Mouse (Mus musculus) kidney, postnatal 0 days (tissue): Measurements from ENCODE around the gene Tns3. TPM values are rescaled to one million over a fixed set of nuclear protein-coding genes. Genes with fewer than 3 reads are reported as not detected.

Experiments used
- ATAC-seq: fragments of 200-750 bp; cut with Nextera tagmentation; replicated peaks from 2 replicates; pipeline ENCODE4 v1.8.0; 2017; ENCODE audit warnings: low read depth, moderate number of reproducible peaks, moderate TSS enrichment, moderate library complexity; ENCODE audit not compliant: low FRiP score
- DNase-seq: peaks from one replicate; pipeline ENCODE4 v3.0.0-alpha.2; 2016; ENCODE audit warnings: low spot score
- H3K27ac ChIP-seq: fragments of 300-500 bp; sonication (generic); 2 replicates; pipeline ENCODE4 v1.5.1; 2014; ENCODE audit warnings: mild to moderate bottlenecking
- H3K27me3 ChIP-seq: fragments of 300-500 bp; sonication (generic); 2 replicates; pipeline ENCODE4 v1.6.1; 2014; ENCODE audit warnings: low read length, mixed read lengths; ENCODE audit not compliant: insufficient read depth
- H3K36me3 ChIP-seq: fragments of 300-500 bp; sonication (generic); 2 replicates; pipeline ENCODE4 v1.6.1; 2014; ENCODE audit warnings: low read length, mixed read lengths; ENCODE audit not compliant: insufficient read depth
- H3K4me1 ChIP-seq: fragments of 300-500 bp; sonication (generic); replicated peaks from 2 replicates; pipeline ENCODE4 v1.6.1; 2014; ENCODE audit warnings: antibody characterized with exemption, low read length, mixed read lengths; ENCODE audit not compliant: insufficient read depth
- H3K4me2 ChIP-seq: fragments of 300-500 bp; sonication (generic); 2 replicates; pipeline ENCODE4 v1.6.1; 2014; ENCODE audit warnings: mild to moderate bottlenecking, low read length, moderate library complexity, mixed read lengths
- H3K4me3 ChIP-seq: fragments of 300-500 bp; sonication (generic); replicated peaks from 2 replicates; pipeline ENCODE4 v1.5.1; 2014; ENCODE audit warnings: low read depth, low read length
- H3K9ac ChIP-seq: fragments of 300-500 bp; sonication (generic); 2 replicates; pipeline ENCODE4 v1.6.1; 2014; ENCODE audit warnings: low read depth, low read length
- H3K9me3 ChIP-seq: fragments of 300-500 bp; sonication (generic); replicated peaks from 2 replicates; pipeline ENCODE4 v1.6.1; 2016; ENCODE audit warnings: low read length, inconsistent platforms, mixed read lengths
- CTCF ChIP-seq: IDR thresholded peaks from 2 replicates; pipeline ENCODE4 v1.5.1; 2016; ENCODE audit warnings: antibody characterized with exemption, low read depth, mild to moderate bottlenecking, moderate library complexity
- WGBS: fragments of 180-500 bp; shearing (Covaris S2); extraction: QIAGEN DNeasy Blood & Tissue Kit; methylation state at CpG from one replicate; pipeline ENCODE4 v1.1.7; 2014; 5-methylcytosine and 5-hydroxymethylcytosine counted together
- polyA plus RNA-seq: library from polyadenylated mRNA; unstranded; fragments of >200 nt; fragmentation: Nextera tagmentation; extraction: Ambion mirVana; gene quantifications from 2 replicates; pipeline ENCODE4 v1.2.1, GENCODE M21; 2015

Tns3 gene
- polyA plus RNA-seq, 1 experiment from 2014 or later, result 17.6 TPM

- Histone ChIP-seq H3K9me3 (no peaks in the 10 kb centered on the region), H3K4me3 (no peak overlapping the region), H3K9ac (no peak overlapping the region), H3K4me2 (no peak overlapping the region), H3K27ac (no peak overlapping the region), H3K27me3 (no peaks in the 10 kb centered on the region), H3K36me3 (0 out of 2 replicates have a peak, but pooled peaks cover 3% of the 10 kb centered on the region), H3K4me1 (0 out of 2 replicates have a peak, but pooled peaks cover 8% of the 10 kb centered on the region)
- no peak for TF ChIP-seq CTCF
- DNase-seq (no peak), ATAC-seq (no peak)
- WGBS, result 76% methylated on average over 5 of the region's 5 CpGs
Observed at GRCm38 (mm10) chr11:8591271-8591670, 73.1 kb downstream of the Tns3 start.

- H3K9me3 ChIP-seq, result no peaks in the 10 kb centered on the region
- H3K27me3 ChIP-seq, result no peaks in the 10 kb centered on the region
- no peak overlapping the region for H3K4me2 ChIP-seq
- ATAC-seq (no peak), DNase-seq (peak; percentile 59)
- H3K4me1 ChIP-seq, result 0 out of 2 replicates have a peak, but pooled peaks cover 8% of the 10 kb centered on the region
- H3K9ac ChIP-seq, result no peak overlapping the region
- no peak overlapping the region for H3K4me3 ChIP-seq
- TF ChIP-seq CTCF, result no peak
- H3K27ac ChIP-seq, result peak overlapping the region; percentile 16; the same call in 1 of the 2 replicates
- 44% methylated on average over 9 of the region's 9 CpGs for WGBS
- H3K36me3 ChIP-seq, result 0 out of 2 replicates have a peak, but pooled peaks cover 3% of the 10 kb centered on the region
Observed at GRCm38 (mm10) chr11:8589226-8589905, 75.0 kb downstream of the Tns3 start.

GRCm38 (mm10) chr11:8587941-8588340 lies 76.4 kb downstream of the Tns3 start:
- 0 out of 2 replicates have a peak, but pooled peaks cover 3% of the 10 kb centered on the region for H3K36me3 ChIP-seq
- H3K27me3 ChIP-seq, result no peaks in the 10 kb centered on the region
- WGBS, result 76% methylated on average over 3 of the region's 3 CpGs
- H3K27ac ChIP-seq, result no peak overlapping the region
- ATAC-seq (no peak), DNase-seq (no peak)
- H3K9me3 ChIP-seq, result no peaks in the 10 kb centered on the region
- H3K4me3 ChIP-seq, result no peak overlapping the region
- no peak for TF ChIP-seq CTCF
- no peak overlapping the region for H3K4me2 ChIP-seq
- H3K4me1 ChIP-seq, result 0 out of 2 replicates have a peak, but pooled peaks cover 13% of the 10 kb centered on the region
- no peak overlapping the region for H3K9ac ChIP-seq

- Histone ChIP-seq H3K27me3 (no peaks in the 10 kb centered on the region), H3K4me3 (no peak overlapping the region), H3K4me2 (no peak overlapping the region), H3K36me3 (0 out of 2 replicates have a peak, but pooled peaks cover 3% of the 10 kb centered on the region), H3K27ac (no peak overlapping the region), H3K9me3 (no peaks in the 10 kb centered on the region), H3K9ac (no peak overlapping the region), H3K4me1 (0 out of 2 replicates have a peak, but pooled peaks cover 16% of the 10 kb centered on the region)
- DNase-seq (no peak), ATAC-seq (no peak)
- TF ChIP-seq CTCF, result no peak
- 69% methylated on average over 10 of the region's 10 CpGs for WGBS
Observed at GRCm38 (mm10) chr11:8586996-8587644, 77.2 kb downstream of the Tns3 start.

- Histone ChIP-seq H3K36me3 (0 out of 2 replicates have a peak, but pooled peaks cover 3% of the 10 kb centered on the region), H3K27me3 (no peaks in the 10 kb centered on the region), H3K4me2 (no peak overlapping the region), H3K4me3 (no peak overlapping the region), H3K9me3 (no peaks in the 10 kb centered on the region), H3K9ac (no peak overlapping the region), H3K27ac (no peak overlapping the region), H3K4me1 (0 out of 2 replicates have a peak, but pooled peaks cover 16% of the 10 kb centered on the region)
- 75% methylated on average over 2 of the region's 2 CpGs for WGBS
- DNase-seq (no peak), ATAC-seq (no peak)
- TF ChIP-seq CTCF, result no peak
Observed at GRCm38 (mm10) chr11:8586374-8586773, 78.0 kb downstream of the Tns3 start.

- 73% methylated on average over 3 of the region's 3 CpGs for WGBS
- H3K36me3 ChIP-seq, result 0 out of 2 replicates have a peak, but pooled peaks cover 3% of the 10 kb centered on the region
- no peak overlapping the region for H3K4me3 ChIP-seq
- H3K4me1 ChIP-seq, result 0 out of 2 replicates have a peak, but pooled peaks cover 16% of the 10 kb centered on the region
- ATAC-seq (no peak), DNase-seq (no peak)
- H3K9ac ChIP-seq, result no peak overlapping the region
- H3K9me3 ChIP-seq, result no peaks in the 10 kb centered on the region
- no peak overlapping the region for H3K4me2 ChIP-seq
- no peak overlapping the region for H3K27ac ChIP-seq
- no peak for TF ChIP-seq CTCF
- H3K27me3 ChIP-seq, result no peaks in the 10 kb centered on the region
Observed at GRCm38 (mm10) chr11:8585686-8586085, 78.6 kb downstream of the Tns3 start.
